Mouse (Mus musculus) intestine, embryonic 16.5 days (tissue): ENCODE results near the gene 6030468B19Rik. TPM values are rescaled to one million over a fixed set of nuclear protein-coding genes. Genes with fewer than 3 reads are reported as not detected.

ENCODE experiments used
- ATAC-seq: fragments of 200-750 bp; cut with Nextera tagmentation; 2 replicates; pipeline ENCODE4 v1.8.0; 2017; ENCODE audit warnings: moderate TSS enrichment, moderate library complexity
- H3K27ac ChIP-seq: fragments of 300-500 bp; sonication (generic); 2 replicates; pipeline ENCODE4 v1.5.1; 2014; ENCODE audit warnings: mild to moderate bottlenecking, low read length
- H3K27me3 ChIP-seq: fragments of 300-500 bp; sonication (generic); replicated peaks from 2 replicates; pipeline ENCODE4 v1.6.1; 2014; ENCODE audit warnings: low read length, control low read depth, mixed read lengths; ENCODE audit not compliant: control insufficient read depth, insufficient read depth
- H3K36me3 ChIP-seq: fragments of 300-500 bp; sonication (generic); 2 replicates; pipeline ENCODE4 v1.6.1; 2014; ENCODE audit warnings: low read length, control low read depth; ENCODE audit not compliant: control insufficient read depth, insufficient read depth
- H3K4me1 ChIP-seq: fragments of 300-500 bp; sonication (generic); 2 replicates; pipeline ENCODE4 v1.6.1; 2014; ENCODE audit warnings: low read length, control low read depth, mixed read lengths; ENCODE audit not compliant: control insufficient read depth, insufficient read depth
- H3K4me2 ChIP-seq: fragments of 300-500 bp; sonication (generic); 2 replicates; pipeline ENCODE4 v1.6.1; 2014; ENCODE audit warnings: low read depth, low read length, control low read depth
- H3K4me3 ChIP-seq: fragments of 300-500 bp; sonication (generic); 2 replicates; pipeline ENCODE4 v1.5.1; 2014; ENCODE audit warnings: mild to moderate bottlenecking, low read length
- H3K9ac ChIP-seq: fragments of 300-500 bp; sonication (generic); 2 replicates; pipeline ENCODE4 v1.6.1; 2014; ENCODE audit warnings: low read depth, low read length
- H3K9me3 ChIP-seq: fragments of 300-500 bp; sonication (generic); 2 replicates; pipeline ENCODE4 v1.6.1; 2016; ENCODE audit warnings: low read length, control low read depth; ENCODE audit not compliant: control insufficient read depth
- WGBS: fragments of 180-500 bp; shearing (Covaris S2); extraction: QIAGEN DNeasy Blood & Tissue Kit; methylation state at CpG from one replicate; pipeline ENCODE4 v1.1.7; 2014; 5-methylcytosine and 5-hydroxymethylcytosine counted together
- polyA plus RNA-seq: library from polyadenylated mRNA; unstranded; fragments of >200 nt; fragmentation: Nextera tagmentation; extraction: Ambion mirVana; gene quantifications from 2 replicates; pipeline ENCODE4 v1.2.1, GENCODE M21; 2015

Gene 6030468B19Rik
- 0.81 and 1.6 TPM in 2 replicates for polyA plus RNA-seq

GRCm38 (mm10) chr11:117797511-117798159, at the start of gene 6030468B19Rik:
6030468B19Rik (plus strand) TSS chr11:117797660.
- H3K4me2 ChIP-seq, result no peak within 1 kb of the TSS
- H3K36me3 ChIP-seq, result no peaks in the 10 kb centered on the region
- H3K27ac ChIP-seq, result no peak within 1 kb of the TSS
- H3K9ac ChIP-seq, result peak within 1 kb of the TSS; percentile 33; the same call in 1 of the 2 replicates
- no peaks in the 10 kb centered on the region for H3K27me3 ChIP-seq
- H3K4me1 ChIP-seq, result peaks cover 18% of the 10 kb centered on the region
- WGBS, result 52% methylated on average over 9 of the region's 9 CpGs
- no peak within 1 kb of the TSS for H3K4me3 ChIP-seq
- ATAC-seq, result peak; percentile 81
- no peaks in the 10 kb centered on the region for H3K9me3 ChIP-seq

DNA sequence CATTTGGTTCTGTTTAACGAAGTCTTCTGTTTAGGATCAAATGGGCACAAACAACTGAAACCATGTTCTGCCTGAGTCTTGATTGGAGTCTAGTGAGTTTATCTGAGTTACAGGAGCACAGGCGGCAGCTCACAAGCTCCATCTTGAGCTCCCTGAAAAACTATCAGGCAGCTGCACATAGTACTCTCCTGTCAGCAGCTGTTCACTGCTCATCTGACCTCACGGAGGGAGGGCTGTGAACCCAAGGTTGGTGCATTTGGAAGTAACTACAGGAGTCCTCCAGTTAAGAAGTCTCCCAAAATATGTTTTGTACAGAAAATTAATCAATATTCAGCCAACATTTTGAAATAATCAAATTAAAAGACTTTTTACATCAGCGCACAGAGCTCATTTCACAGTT, 48.8 kb upstream of the 6030468B19Rik start:
- H3K4me1 ChIP-seq, result no peaks in the 10 kb centered on the region
- H3K9me3 ChIP-seq, result no peaks in the 10 kb centered on the region
- H3K9ac ChIP-seq, result no peak overlapping the region
- ATAC-seq, result no peak
- H3K27ac ChIP-seq, result no peak overlapping the region
- peaks cover 36% of the 10 kb centered on the region; the same call in 1 of the 2 replicates for H3K36me3 ChIP-seq
- no peaks in the 10 kb centered on the region for H3K27me3 ChIP-seq
- WGBS, result 84% methylated on average over 4 of the region's 4 CpGs
- H3K4me3 ChIP-seq, result no peak overlapping the region
- H3K4me2 ChIP-seq, result no peak overlapping the region

GRCm38 (mm10) chr11:117749414-117749813, 48.0 kb upstream of the 6030468B19Rik start:
- H3K9ac ChIP-seq, result no peak overlapping the region
- 90% methylated on average over 10 of the region's 10 CpGs for WGBS
- ATAC-seq, result no peak
- H3K9me3 ChIP-seq, result no peaks in the 10 kb centered on the region
- H3K4me2 ChIP-seq, result no peak overlapping the region
- no peaks in the 10 kb centered on the region for H3K4me1 ChIP-seq
- peaks cover 36% of the 10 kb centered on the region; the same call in 1 of the 2 replicates for H3K36me3 ChIP-seq
- no peaks in the 10 kb centered on the region for H3K27me3 ChIP-seq
- no peak overlapping the region for H3K27ac ChIP-seq
- H3K4me3 ChIP-seq, result no peak overlapping the region

GRCm38 (mm10) chr11:117751544-117751943, 45.9 kb upstream of the 6030468B19Rik start:
- Histone ChIP-seq H3K27me3 (no peaks in the 10 kb centered on the region), H3K9me3 (no peaks in the 10 kb centered on the region), H3K4me3 (no peak overlapping the region), H3K27ac (no peak overlapping the region), H3K36me3 (peaks cover 38% of the 10 kb centered on the region; the same call in 1 of the 2 replicates), H3K4me1 (no peaks in the 10 kb centered on the region), H3K9ac (no peak overlapping the region), H3K4me2 (no peak overlapping the region)
- ATAC-seq, result no peak
- WGBS, result 86% methylated on average over 6 of the region's 6 CpGs

DNA sequence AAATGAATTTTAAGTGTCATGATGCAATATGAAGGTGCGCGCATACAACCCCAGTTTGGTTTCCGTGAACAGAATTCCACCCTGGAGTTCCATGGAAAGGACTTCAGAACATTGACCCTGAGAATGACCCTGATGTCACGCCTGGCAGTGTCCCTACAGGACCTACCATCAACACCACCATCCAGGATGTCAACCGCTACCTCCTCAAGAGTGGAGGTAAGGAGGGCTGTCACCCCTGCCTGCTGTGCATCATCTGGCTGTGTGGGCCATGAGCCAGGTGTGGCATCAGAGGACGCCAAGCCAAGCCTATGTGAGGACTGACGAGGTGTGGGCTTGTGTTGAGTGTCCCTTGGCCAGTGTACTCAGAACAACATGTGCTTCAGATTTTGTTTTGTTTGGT, 41.6 kb upstream of the 6030468B19Rik start:
- Histone ChIP-seq H3K36me3 (peaks cover 43% of the 10 kb centered on the region), H3K9me3 (no peaks in the 10 kb centered on the region), H3K4me3 (no peak overlapping the region), H3K4me2 (no peak overlapping the region), H3K4me1 (no peaks in the 10 kb centered on the region), H3K9ac (no peak overlapping the region), H3K27ac (no peak overlapping the region), H3K27me3 (no peaks in the 10 kb centered on the region)
- 97% methylated on average over 7 of the region's 7 CpGs for WGBS
- ATAC-seq, result no peak

- Histone ChIP-seq H3K4me3 (no peak overlapping the region), H3K4me2 (no peak overlapping the region), H3K27ac (no peak overlapping the region), H3K27me3 (no peaks in the 10 kb centered on the region), H3K9me3 (no peaks in the 10 kb centered on the region), H3K36me3 (peaks cover 33% of the 10 kb centered on the region), H3K9ac (no peak overlapping the region), H3K4me1 (no peaks in the 10 kb centered on the region)
- 87% methylated on average over 10 of the region's 10 CpGs for WGBS
- ATAC-seq, result no peak
Observed at GRCm38 (mm10) chr11:117759267-117759666, 38.2 kb upstream of the 6030468B19Rik start.

DNA sequence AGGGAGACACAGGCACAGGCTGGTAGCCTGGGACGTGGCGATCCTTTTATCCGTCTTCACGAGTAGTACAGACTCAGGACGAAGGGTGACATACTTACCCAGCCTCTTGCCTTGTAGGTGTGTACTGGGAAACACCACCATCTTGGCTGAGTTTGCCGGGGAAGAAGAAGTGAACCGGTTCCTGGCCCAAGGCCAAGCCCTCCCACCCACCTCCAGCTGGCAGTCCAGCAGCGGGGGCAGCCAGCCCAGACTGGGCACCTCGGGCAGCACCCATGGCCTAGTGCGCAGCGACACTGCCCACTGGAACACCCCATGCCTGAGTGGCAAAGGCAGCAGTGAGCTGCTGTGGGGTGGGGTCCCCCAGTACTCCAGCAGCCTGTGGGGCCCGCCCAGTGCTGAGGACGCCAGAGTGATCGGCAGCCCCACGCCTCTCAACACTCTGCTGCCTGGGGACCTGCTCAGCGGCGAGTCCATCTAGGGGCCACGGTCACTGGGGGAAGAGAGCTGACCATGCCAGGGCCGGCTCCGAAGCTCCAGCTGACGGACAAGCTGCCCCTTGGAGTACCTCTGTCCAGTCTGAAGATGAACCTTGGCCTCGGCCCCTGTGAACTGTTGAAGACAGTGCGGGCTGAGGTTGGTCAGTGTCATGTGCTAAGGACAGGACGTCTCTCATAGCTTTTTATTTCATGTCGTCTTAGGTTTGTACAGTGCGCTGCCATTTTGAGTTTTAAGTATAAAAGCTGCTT, 36.9 kb upstream of the 6030468B19Rik start:
- WGBS, result 90% methylated on average over 26 of the region's 26 CpGs
- H3K27ac ChIP-seq, result no peak overlapping the region

GRCm38 (mm10) chr11:117761801-117762200, 35.7 kb upstream of the 6030468B19Rik start:
- no peak overlapping the region for H3K4me3 ChIP-seq
- H3K9me3 ChIP-seq, result no peaks in the 10 kb centered on the region
- no peak overlapping the region for H3K9ac ChIP-seq
- peaks cover 35% of the 10 kb centered on the region for H3K36me3 ChIP-seq
- no peaks in the 10 kb centered on the region for H3K27me3 ChIP-seq
- WGBS, result 84% methylated on average over 13 of the region's 13 CpGs
- no peak overlapping the region for H3K4me2 ChIP-seq
- no peak overlapping the region for H3K27ac ChIP-seq
- H3K4me1 ChIP-seq, result no peaks in the 10 kb centered on the region
- no peak for ATAC-seq

More for the DNA sequence above, 36.9 kb upstream of the 6030468B19Rik start:
- no peak overlapping the region for H3K9ac ChIP-seq
- H3K36me3 ChIP-seq, result peaks cover 37% of the 10 kb centered on the region
- peak; percentile 23; the same call in 1 of the 2 replicates for ATAC-seq
- no peaks in the 10 kb centered on the region for H3K9me3 ChIP-seq
- H3K4me1 ChIP-seq, result no peaks in the 10 kb centered on the region
- H3K4me2 ChIP-seq, result no peak overlapping the region
- H3K27me3 ChIP-seq, result no peaks in the 10 kb centered on the region
- H3K4me3 ChIP-seq, result no peak overlapping the region

- H3K36me3 ChIP-seq, result peaks cover 33% of the 10 kb centered on the region
- no peak for ATAC-seq
Observed at GRCm38 (mm10) chr11:117762246-117762645, 35.2 kb upstream of the 6030468B19Rik start.

More at GRCm38 (mm10) chr11:117762246-117762645, 35.2 kb upstream of the 6030468B19Rik start:
- WGBS, result 83% methylated on average over 12 of the region's 12 CpGs
- Histone ChIP-seq H3K27ac (no peak overlapping the region), H3K4me1 (no peaks in the 10 kb centered on the region), H3K4me2 (no peak overlapping the region), H3K27me3 (no peaks in the 10 kb centered on the region), H3K9me3 (no peaks in the 10 kb centered on the region), H3K9ac (no peak overlapping the region), H3K4me3 (no peak overlapping the region)
